Mouse (Mus musculus) heart, postnatal 0 days (tissue): ENCODE data around the gene Adamtsl1. TPM values are rescaled to one million over a fixed set of nuclear protein-coding genes. Genes with fewer than 3 reads are reported as not detected.

Experiments
- ATAC-seq: fragments of 200-750 bp; cut with Nextera tagmentation; 2 replicates; pipeline ENCODE4 v1.8.0; 2017; ENCODE audit warnings: low read depth, moderate number of reproducible peaks, moderate library complexity; ENCODE audit not compliant: insufficient read depth
- DNase-seq: peaks from one replicate; pipeline ENCODE4 v3.0.0-alpha.2; 2016; ENCODE audit warnings: low spot score
- H3K27ac ChIP-seq: fragments of 300-500 bp; sonication (generic); 2 replicates; pipeline ENCODE4 v1.5.1; 2014; ENCODE audit warnings: low read depth, mild to moderate bottlenecking
- H3K27me3 ChIP-seq: fragments of 300-500 bp; sonication (generic); 2 replicates; pipeline ENCODE4 v1.6.1; 2014; ENCODE audit warnings: low read length, mixed read lengths; ENCODE audit not compliant: control insufficient read depth, insufficient read depth
- H3K36me3 ChIP-seq: fragments of 300-500 bp; sonication (generic); replicated peaks from 2 replicates; pipeline ENCODE4 v1.6.1; 2014; ENCODE audit warnings: low read length, mixed read lengths; ENCODE audit not compliant: control insufficient read depth, insufficient read depth
- H3K4me1 ChIP-seq: fragments of 300-500 bp; sonication (generic); 2 replicates; pipeline ENCODE4 v1.6.1; 2014; ENCODE audit warnings: antibody characterized with exemption; ENCODE audit not compliant: control insufficient read depth, insufficient read depth
- H3K4me2 ChIP-seq: fragments of 300-500 bp; sonication (generic); 2 replicates; pipeline ENCODE4 v1.6.1; 2014; ENCODE audit warnings: low read depth, mild to moderate bottlenecking, low read length, moderate library complexity
- H3K4me3 ChIP-seq: fragments of 300-500 bp; sonication (generic); 2 replicates; pipeline ENCODE4 v1.5.1; 2014; ENCODE audit warnings: low read depth, low read length
- H3K9ac ChIP-seq: fragments of 300-500 bp; sonication (generic); replicated peaks from 2 replicates; pipeline ENCODE4 v1.6.1; 2014; ENCODE audit warnings: low read depth, low read length, mixed read lengths
- H3K9me3 ChIP-seq: fragments of 300-500 bp; sonication (generic); replicated peaks from 2 replicates; pipeline ENCODE4 v1.6.1; 2016; ENCODE audit warnings: low read length; ENCODE audit not compliant: control insufficient read depth
- CTCF ChIP-seq: IDR thresholded peaks from 2 replicates; pipeline ENCODE4 v1.5.1; 2016; ENCODE audit warnings: antibody characterized with exemption, control low read depth, low read depth
- EP300 ChIP-seq: IDR thresholded peaks from 2 replicates; pipeline ENCODE4 v1.6.1; 2016; ENCODE audit warnings: antibody characterized with exemption, low read depth
- whole genome bisulfite sequencing: fragments of 180-500 bp; shearing (Covaris S2); extraction: QIAGEN DNeasy Blood & Tissue Kit; methylation state at CpG from one replicate; pipeline ENCODE4 v1.1.7; 2014; 5-methylcytosine and 5-hydroxymethylcytosine counted together
- polyA plus RNA-seq: library from polyadenylated mRNA; unstranded; fragments of >200 nt; fragmentation: Nextera tagmentation; extraction: Ambion mirVana; gene quantifications from 2 replicates; pipeline ENCODE4 v1.2.1, GENCODE M21; 2015
- total RNA-seq: library from RNA; depleted of rRNA; stranded (reverse); fragments of >200 nt; gene quantifications from 2 replicates; pipeline ENCODE4 v1.2.3, GENCODE M21; 2014; ENCODE audit warnings: low replicate concordance

The Adamtsl1 gene
- total and polyA plus RNA-seq, 2 experiments from 2014 or later, result 3.9 to 6.0 TPM

- no peaks in the 10 kb centered on the region for H3K4me1 ChIP-seq
Measured at GRCm38 (mm10) chr4:85554696-85555095, 40.7 kb downstream of the Adamtsl1 start.

GRCm38 (mm10) chr4:85559753-85560152 is 45.8 kb downstream of the Adamtsl1 start:
- no peak for TF ChIP-seq EP300
- no peak for TF ChIP-seq CTCF
- WGBS, result 53% methylated on average over 6 of the region's 6 CpGs
- peak; percentile 28 for DNase-seq
- Histone ChIP-seq H3K4me3 (no peak overlapping the region), H3K9me3 (no peaks in the 10 kb centered on the region), H3K9ac (no peak overlapping the region), H3K4me1 (no peaks in the 10 kb centered on the region), H3K27ac (no peak overlapping the region), H3K36me3 (no peaks in the 10 kb centered on the region), H3K27me3 (no peaks in the 10 kb centered on the region), H3K4me2 (no peak overlapping the region)
- ATAC-seq, result no peak

More at GRCm38 (mm10) chr4:85554696-85555095, 40.7 kb downstream of the Adamtsl1 start:
- ATAC-seq (no peak), DNase-seq (no peak)
- H3K4me2 ChIP-seq, result no peak overlapping the region
- no peak overlapping the region for H3K4me3 ChIP-seq
- TF ChIP-seq EP300 (no peak), CTCF (no peak)
- H3K27me3 ChIP-seq, result no peaks in the 10 kb centered on the region
- H3K9me3 ChIP-seq, result no peaks in the 10 kb centered on the region
- no peak overlapping the region for H3K27ac ChIP-seq
- H3K9ac ChIP-seq, result no peak overlapping the region
- 58% methylated on average over 3 of the region's 3 CpGs for WGBS
- H3K36me3 ChIP-seq, result no peaks in the 10 kb centered on the region

- 74% methylated on average over 2 of the region's 2 CpGs for WGBS
- ATAC-seq (no peak), DNase-seq (no peak)
- Histone ChIP-seq H3K4me2 (no peak overlapping the region), H3K9me3 (no peaks in the 10 kb centered on the region), H3K4me1 (no peaks in the 10 kb centered on the region), H3K27ac (no peak overlapping the region), H3K4me3 (no peak overlapping the region), H3K9ac (no peak overlapping the region), H3K36me3 (no peaks in the 10 kb centered on the region), H3K27me3 (no peaks in the 10 kb centered on the region)
- no peak for TF ChIP-seq CTCF
- no peak for TF ChIP-seq EP300
Measured at GRCm38 (mm10) chr4:85585426-85585825, 71.5 kb downstream of the Adamtsl1 start.

- Histone ChIP-seq H3K4me3 (no peak overlapping the region), H3K9me3 (no peaks in the 10 kb centered on the region), H3K4me1 (no peaks in the 10 kb centered on the region), H3K9ac (no peak overlapping the region), H3K4me2 (no peak overlapping the region), H3K27me3 (no peaks in the 10 kb centered on the region), H3K36me3 (no peaks in the 10 kb centered on the region), H3K27ac (no peak overlapping the region)
- no peak for TF ChIP-seq CTCF
- no peak for TF ChIP-seq EP300
- no peak for DNase-seq
- 66% methylated on average over 4 of the region's 4 CpGs for WGBS
- ATAC-seq, result no peak
Measured at GRCm38 (mm10) chr4:85588928-85589327, 75.0 kb downstream of the Adamtsl1 start.

- 0 out of 2 replicates have a peak overlapping the region, but pooled peaks have one; percentile 4 for H3K27ac ChIP-seq
- WGBS, result 58% methylated on average over 7 of the region's 7 CpGs
- ATAC-seq, result no peak
- no peak for DNase-seq
- H3K9me3 ChIP-seq, result no peaks in the 10 kb centered on the region
- no peak overlapping the region for H3K9ac ChIP-seq
- TF ChIP-seq CTCF, result no peak
- no peak for TF ChIP-seq EP300
- no peaks in the 10 kb centered on the region for H3K27me3 ChIP-seq
- no peaks in the 10 kb centered on the region for H3K4me1 ChIP-seq
- no peak overlapping the region for H3K4me2 ChIP-seq
- H3K36me3 ChIP-seq, result no peaks in the 10 kb centered on the region
- no peak overlapping the region for H3K4me3 ChIP-seq
Measured at GRCm38 (mm10) chr4:85591037-85591436, 77.1 kb downstream of the Adamtsl1 start.

GRCm38 (mm10) chr4:85594159-85594558 is 80.2 kb downstream of the Adamtsl1 start:
- ATAC-seq, result no peak
- Histone ChIP-seq H3K9me3 (no peaks in the 10 kb centered on the region), H3K4me3 (no peak overlapping the region)

More at GRCm38 (mm10) chr4:85594159-85594558, 80.2 kb downstream of the Adamtsl1 start:
- Histone ChIP-seq H3K27me3 (no peaks in the 10 kb centered on the region), H3K9ac (no peak overlapping the region), H3K4me2 (no peak overlapping the region), H3K27ac (no peak overlapping the region), H3K36me3 (no peaks in the 10 kb centered on the region), H3K4me1 (no peaks in the 10 kb centered on the region)
- TF ChIP-seq EP300, result no peak
- no peak for TF ChIP-seq CTCF
- no peak for DNase-seq
